Mouse (Mus musculus): ENCODE results near the gene Pih1d2. TPM values are rescaled to one million over a fixed set of nuclear protein-coding genes. Genes with fewer than 3 reads are reported as not detected.

Gene Pih1d2
- polyA plus RNA-seq, 1 experiment from 2014 or later, result 1.6 TPM

GRCm38 (mm10) chr9:50596973-50597372 is 20.1 kb upstream of the Pih1d2 start:
- no peak for ATAC-seq
- peaks cover 59% of the 10 kb centered on the region for H3K36me3 ChIP-seq (ENCODE audit: control insufficient read depth, insufficient read depth)
- WGBS, result 90% methylated on average over 8 of the region's 8 CpGs

GRCm38 (mm10) chr9:50601536-50601935 is 15.6 kb upstream of the Pih1d2 start:
- H3K4me3 ChIP-seq (ENCODE audit: low read depth, low read length), result 0 out of 2 replicates have a peak overlapping the region, but pooled peaks have one; percentile 71
- H3K4me1 ChIP-seq (replicated peaks; ENCODE audit: control insufficient read depth, insufficient read depth, low read length), result 0 out of 2 replicates have a peak, but pooled peaks cover 8% of the 10 kb centered on the region
- WGBS, result 60% methylated on average over 6 of the region's 6 CpGs
- no peak overlapping the region for H3K27ac ChIP-seq (ENCODE audit: low read depth, low read length)
- peaks cover 48% of the 10 kb centered on the region for H3K36me3 ChIP-seq (ENCODE audit: control insufficient read depth, insufficient read depth)
- no peaks in the 10 kb centered on the region for H3K9me3 ChIP-seq (ENCODE audit: control insufficient read depth)
- H3K27me3 ChIP-seq (replicated peaks; ENCODE audit: control insufficient read depth, insufficient read depth, low read length), result no peaks in the 10 kb centered on the region
- 0 out of 2 replicates have a peak overlapping the region, but pooled peaks have one; percentile 7 for H3K9ac ChIP-seq (ENCODE audit: low read depth, low read length)
- no peak for TF ChIP-seq CTCF (IDR thresholded peaks at IDR 0.05; ENCODE audit: low read depth)
- peak overlapping the region; percentile 84 for H3K4me2 ChIP-seq (replicated peaks; ENCODE audit: low read depth)
- no peak for ATAC-seq

More at GRCm38 (mm10) chr9:50596973-50597372, 20.1 kb upstream of the Pih1d2 start:
- Histone ChIP-seq H3K27me3 (replicated peaks; ENCODE audit: control insufficient read depth, insufficient read depth, low read length) (no peaks in the 10 kb centered on the region), H3K9me3 (ENCODE audit: control insufficient read depth) (no peaks in the 10 kb centered on the region), H3K4me2 (replicated peaks; ENCODE audit: low read depth) (no peak overlapping the region), H3K27ac (ENCODE audit: low read depth, low read length) (no peak overlapping the region), H3K4me3 (ENCODE audit: low read depth, low read length) (no peak overlapping the region), H3K9ac (ENCODE audit: low read depth, low read length) (no peak overlapping the region), H3K4me1 (replicated peaks; ENCODE audit: control insufficient read depth, insufficient read depth, low read length) (0 out of 2 replicates have a peak, but pooled peaks cover 5% of the 10 kb centered on the region)
- no peak for TF ChIP-seq CTCF (IDR thresholded peaks at IDR 0.05; ENCODE audit: low read depth)

GRCm38 (mm10) chr9:50602055-50602845 is 14.9 kb upstream of the Pih1d2 start:
- 41% methylated on average over 7 of the region's 7 CpGs for WGBS
- H3K27ac ChIP-seq (ENCODE audit: low read depth, low read length), result no peak overlapping the region

DNA sequence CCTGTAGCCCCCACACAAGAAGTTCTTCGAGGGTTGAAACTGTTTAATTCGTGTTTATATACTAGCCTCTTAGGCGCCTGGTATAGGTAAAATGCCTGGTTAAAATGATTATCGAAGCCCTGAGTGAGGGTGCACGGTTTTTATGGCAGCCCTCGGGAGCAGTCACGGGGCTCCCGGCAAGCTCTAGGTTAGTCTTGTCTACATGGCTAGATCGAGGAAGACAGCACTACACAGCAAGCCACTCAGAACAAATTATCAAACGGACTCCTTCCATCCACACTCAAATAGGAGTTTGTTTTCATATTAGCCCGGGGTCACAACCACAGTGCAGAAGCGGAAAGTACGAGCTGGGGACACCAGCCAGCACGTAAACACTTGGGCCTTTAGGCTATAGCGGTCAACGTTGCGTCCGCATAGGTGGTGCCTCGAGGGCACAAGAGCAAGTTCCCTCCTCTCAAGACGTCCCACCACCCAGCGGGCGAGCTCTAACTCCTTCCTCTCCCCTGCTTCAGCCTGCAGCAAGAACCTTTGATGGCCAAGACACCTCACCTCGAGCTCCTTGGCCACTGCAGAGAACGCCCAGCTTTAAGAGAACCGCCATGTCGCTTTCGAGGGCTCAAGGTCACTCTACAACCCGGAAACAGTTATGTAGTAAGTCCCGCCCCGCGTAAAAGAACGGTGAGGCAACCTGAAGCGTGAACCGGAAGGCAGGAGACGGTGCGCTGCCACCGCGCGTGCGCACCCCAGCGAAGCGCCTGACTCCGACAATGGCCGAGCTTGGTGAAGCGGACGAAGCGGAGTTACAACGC is 13.7 kb upstream of the Pih1d2 start, which contains the start of the genes Sdhd and Timm8b:
TSS of gene Sdhd (minus strand) at position 624 of the 809 bp plus-strand sequence.
TSS of gene Timm8b (plus strand) at position 722 of the 809 bp plus-strand sequence.
- Histone ChIP-seq H3K4me1 (replicated peaks; ENCODE audit: control insufficient read depth, insufficient read depth, low read length) (0 out of 2 replicates have a peak, but pooled peaks cover 8% of the 10 kb centered on the region), H3K9me3 (ENCODE audit: control insufficient read depth) (no peaks in the 10 kb centered on the region), H3K4me2 (replicated peaks; ENCODE audit: low read depth) (peak within 1 kb of the TSS; percentile 84), H3K27ac (ENCODE audit: low read depth, low read length) (peak within 1 kb of the TSS; percentile 96), H3K9ac (ENCODE audit: low read depth, low read length) (peak within 1 kb of the TSS; percentile 75), H3K36me3 (ENCODE audit: control insufficient read depth, insufficient read depth) (peaks cover 44% of the 10 kb centered on the region), H3K27me3 (replicated peaks; ENCODE audit: control insufficient read depth, insufficient read depth, low read length) (no peaks in the 10 kb centered on the region), H3K4me3 (ENCODE audit: low read depth, low read length) (peak within 1 kb of the TSS; percentile 71)
- under 1% methylated on average over 48 of the region's 48 CpGs for WGBS
- peak; percentile 96 for ATAC-seq
- no peak for TF ChIP-seq CTCF (IDR thresholded peaks at IDR 0.05; ENCODE audit: low read depth)

More at GRCm38 (mm10) chr9:50602055-50602845, 14.9 kb upstream of the Pih1d2 start:
- ATAC-seq, result no peak
- H3K36me3 ChIP-seq (ENCODE audit: control insufficient read depth, insufficient read depth), result peaks cover 47% of the 10 kb centered on the region
- H3K4me2 ChIP-seq (replicated peaks; ENCODE audit: low read depth), result peak overlapping the region; percentile 84
- H3K4me3 ChIP-seq (ENCODE audit: low read depth, low read length), result peak overlapping the region; percentile 71
- no peaks in the 10 kb centered on the region for H3K9me3 ChIP-seq (ENCODE audit: control insufficient read depth)
- 0 out of 2 replicates have a peak, but pooled peaks cover 8% of the 10 kb centered on the region for H3K4me1 ChIP-seq (replicated peaks; ENCODE audit: control insufficient read depth, insufficient read depth, low read length)
- TF ChIP-seq CTCF (IDR thresholded peaks at IDR 0.05; ENCODE audit: low read depth), result no peak
- no peaks in the 10 kb centered on the region for H3K27me3 ChIP-seq (replicated peaks; ENCODE audit: control insufficient read depth, insufficient read depth, low read length)
- peak overlapping the region; percentile 75; the same call in 1 of the 2 replicates for H3K9ac ChIP-seq (ENCODE audit: low read depth, low read length)

DNA sequence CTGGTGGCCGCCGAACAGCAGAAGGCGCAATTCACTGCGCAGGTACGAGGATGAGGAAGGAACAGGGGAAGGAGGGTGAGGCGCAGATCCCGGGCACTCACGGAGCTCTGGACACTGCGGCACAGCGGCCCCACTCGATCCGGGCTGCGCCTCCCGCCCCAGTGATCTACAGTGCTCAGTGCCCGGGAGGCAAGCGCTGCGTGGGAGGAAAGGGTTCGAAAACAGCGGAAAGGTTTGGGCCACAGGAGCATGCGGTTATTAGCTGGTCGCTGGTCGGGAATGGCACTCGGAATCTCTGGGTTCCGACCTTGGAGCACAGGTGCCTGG is 13.2 kb upstream of the Pih1d2 start:
- under 1% methylated on average over 24 of the region's 24 CpGs for WGBS
- Histone ChIP-seq H3K36me3 (ENCODE audit: control insufficient read depth, insufficient read depth) (peaks cover 41% of the 10 kb centered on the region), H3K4me1 (replicated peaks; ENCODE audit: control insufficient read depth, insufficient read depth, low read length) (0 out of 2 replicates have a peak, but pooled peaks cover 8% of the 10 kb centered on the region), H3K27ac (ENCODE audit: low read depth, low read length) (peak overlapping the region; percentile 96), H3K4me3 (ENCODE audit: low read depth, low read length) (peak overlapping the region; percentile 71), H3K9me3 (ENCODE audit: control insufficient read depth) (no peaks in the 10 kb centered on the region), H3K27me3 (replicated peaks; ENCODE audit: control insufficient read depth, insufficient read depth, low read length) (no peaks in the 10 kb centered on the region), H3K9ac (ENCODE audit: low read depth, low read length) (peak overlapping the region; percentile 75), H3K4me2 (replicated peaks; ENCODE audit: low read depth) (peak overlapping the region; percentile 84)
- peak; percentile 59 for TF ChIP-seq CTCF (IDR thresholded peaks at IDR 0.05; ENCODE audit: low read depth)
- ATAC-seq, result peak; percentile 72

DNA sequence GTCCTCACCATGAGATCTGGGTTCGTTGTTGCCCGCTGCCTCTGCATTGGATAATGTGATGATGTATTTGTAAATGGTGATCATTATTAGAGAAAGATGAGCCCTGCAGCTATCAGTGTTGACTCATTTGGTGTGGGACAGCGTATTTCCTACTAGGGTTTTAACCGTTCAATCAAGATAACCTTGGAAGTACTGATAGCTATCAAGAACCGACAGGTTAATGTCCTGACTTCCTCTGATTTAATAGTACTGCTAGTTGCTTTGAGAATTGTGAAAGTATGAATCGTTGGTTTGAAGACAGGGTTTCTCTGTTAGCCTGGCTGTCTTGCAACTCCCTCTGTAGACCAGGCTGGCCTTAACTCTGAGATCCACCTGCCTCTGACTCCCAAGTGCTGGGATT is 12.8 kb upstream of the Pih1d2 start:
- H3K4me1 ChIP-seq (replicated peaks; ENCODE audit: control insufficient read depth, insufficient read depth, low read length), result 0 out of 2 replicates have a peak, but pooled peaks cover 8% of the 10 kb centered on the region
- no peak for TF ChIP-seq CTCF (IDR thresholded peaks at IDR 0.05; ENCODE audit: low read depth)
- H3K9ac ChIP-seq (ENCODE audit: low read depth, low read length), result peak overlapping the region; percentile 75
- ATAC-seq, result no peak
- H3K4me2 ChIP-seq (replicated peaks; ENCODE audit: low read depth), result peak overlapping the region; percentile 84
- H3K27ac ChIP-seq (ENCODE audit: low read depth, low read length), result peak overlapping the region; percentile 96
- H3K27me3 ChIP-seq (replicated peaks; ENCODE audit: control insufficient read depth, insufficient read depth, low read length), result no peaks in the 10 kb centered on the region
- H3K4me3 ChIP-seq (ENCODE audit: low read depth, low read length), result peak overlapping the region; percentile 71
- H3K9me3 ChIP-seq (ENCODE audit: control insufficient read depth), result no peaks in the 10 kb centered on the region
- WGBS, result 2% methylated on average over 6 of the region's 6 CpGs
- H3K36me3 ChIP-seq (ENCODE audit: control insufficient read depth, insufficient read depth), result peaks cover 41% of the 10 kb centered on the region

Measured in intestine, postnatal 0 days (tissue).